ENCODE assay signal across 10 mouse cellular contexts in genomic region chr5:113375783-113376182, GRCm38 (mm10). TPM values are rescaled to one million over a fixed set of nuclear protein-coding genes. Genes with fewer than 3 reads are reported as not detected.
DNase-seq lines count a peak whose midpoint lies in the region; ATAC-seq and TF ChIP-seq lines count a peak whose summit lies in the region.
"Had no signal": no experiment of that assay in that cellular context is flagged by ENCODE, and none has a peak within 500 bp of the region (broad histone marks: within the 10 kb centered on the region; RNA-seq: fewer than 3 reads in every experiment).

No protein-coding gene starts in this region.

- intact Hi-C loops in left cerebral cortex, postnatal 14 days (cut with DNase I), result loop anchor here (5.0 kb wide), 1 partner anchor 202 kb away; no protein-coding TSS in a partner anchor

- H3K36me3 ChIP-seq in hindbrain, embryonic 11.5 days (ENCODE audit: control insufficient read depth, insufficient read depth, low read length), result no peaks in the 10 kb centered on the region
- H3K36me3 ChIP-seq in hindbrain, embryonic 16.5 days (ENCODE audit: control insufficient read depth, insufficient read depth, low read length), result no peaks in the 10 kb centered on the region
- H3K36me3 ChIP-seq in ES-Bruce4 (ENCODE audit: control insufficient read depth, insufficient read depth, low read length, poor library complexity, severe bottlenecking), result no peaks in the 10 kb centered on the region
- H3K36me3 ChIP-seq in neural tube, embryonic 15.5 days, result no peaks in the 10 kb centered on the region
- H3K36me3 ChIP-seq: lung, embryonic 15.5 days had no signal

- no peak overlapping the region for H3K9ac ChIP-seq in hindbrain, embryonic 11.5 days (ENCODE audit: low read depth, low read length)
- no peak overlapping the region for H3K9ac ChIP-seq in hindbrain, embryonic 16.5 days (ENCODE audit: low read depth, low read length)
- H3K9ac ChIP-seq in ES-Bruce4 (ENCODE audit: low read depth, poor library complexity, severe bottlenecking), result no peak overlapping the region
- no peak overlapping the region for H3K9ac ChIP-seq in neural tube, embryonic 15.5 days (replicated peaks)
- H3K9ac ChIP-seq: lung, embryonic 15.5 days had no signal

- 30% methylated on average over 3 of the region's 3 CpGs for WGBS in hindbrain, embryonic 11.5 days
- WGBS in hindbrain, embryonic 16.5 days, result 22% methylated on average over 3 of the region's 3 CpGs
- WGBS in neural tube, embryonic 15.5 days, result 35% methylated on average over 3 of the region's 3 CpGs

- peak; percentile 83 for DNase-seq in hindbrain, embryonic 11.5 days (ENCODE audit: low spot score)
- peak; percentile 11 to 32 for DNase-seq in adrenal gland, postnatal 4 days (ENCODE audit: low spot score in 2 of 2)
- peak; percentile 50 to 70 for DNase-seq in frontal cortex, postnatal 25 days (ENCODE audit: low spot score in 2 of 2)
- peak; percentile 72 to 79 for DNase-seq in left cerebral cortex, postnatal 14 days (ENCODE audit: low spot score in 2 of 2)

- peak; percentile 62 for TF ChIP-seq CTCF in ES-Bruce4 (IDR thresholded peaks at IDR 0.05; ENCODE audit: low read depth, low read length)

- no peaks in the 10 kb centered on the region for H3K9me3 ChIP-seq in hindbrain, embryonic 11.5 days (ENCODE audit: control insufficient read depth, low read length)
- no peaks in the 10 kb centered on the region for H3K9me3 ChIP-seq in hindbrain, embryonic 16.5 days (ENCODE audit: control insufficient read depth, low read length)
- no peaks in the 10 kb centered on the region for H3K9me3 ChIP-seq in ES-Bruce4 (replicated peaks; ENCODE audit: control insufficient read depth, insufficient read depth, low read length, poor library complexity, severe bottlenecking)
- H3K9me3 ChIP-seq in neural tube, embryonic 15.5 days (replicated peaks), result no peaks in the 10 kb centered on the region
- H3K9me3 ChIP-seq: lung, embryonic 15.5 days had no signal

- no peak for TF ChIP-seq EP300 in ES-Bruce4 (IDR thresholded peaks at IDR 0.05; ENCODE audit: insufficient read depth, low read depth, low read length)

- no peak for TF ChIP-seq POLR2A in ES-Bruce4 (IDR thresholded peaks at IDR 0.05; ENCODE audit: insufficient read depth, low read length)

- no peak overlapping the region for H3K27ac ChIP-seq in hindbrain, embryonic 11.5 days (ENCODE audit: low read depth, low read length)
- no peak overlapping the region for H3K27ac ChIP-seq in hindbrain, embryonic 16.5 days (ENCODE audit: low read depth, low read length)
- no peak overlapping the region for H3K27ac ChIP-seq in ES-Bruce4 (ENCODE audit: insufficient read depth, low read length)
- H3K27ac ChIP-seq in neural tube, embryonic 15.5 days (replicated peaks), result 0 out of 2 replicates have a peak overlapping the region, but pooled peaks have one; percentile 78
- H3K27ac ChIP-seq: lung, embryonic 15.5 days had no signal

- H3K4me3 ChIP-seq in hindbrain, embryonic 11.5 days (ENCODE audit: low read depth, low read length), result no peak overlapping the region
- H3K4me3 ChIP-seq in hindbrain, embryonic 16.5 days (ENCODE audit: low read length), result no peak overlapping the region
- H3K4me3 ChIP-seq in ES-Bruce4 (ENCODE audit: low read depth, low read length), result no peak overlapping the region
- H3K4me3 ChIP-seq in neural tube, embryonic 15.5 days (replicated peaks), result no peak overlapping the region
- H3K4me3 ChIP-seq: lung, embryonic 15.5 days had no signal

- H3K27me3 ChIP-seq in hindbrain, embryonic 11.5 days (ENCODE audit: control insufficient read depth, insufficient read depth, low read length), result no peaks in the 10 kb centered on the region
- no peaks in the 10 kb centered on the region for H3K27me3 ChIP-seq in hindbrain, embryonic 16.5 days (replicated peaks; ENCODE audit: control insufficient read depth, insufficient read depth, low read length)
- H3K27me3 ChIP-seq in ES-Bruce4 (ENCODE audit: control insufficient read depth, insufficient read depth, low read length, poor library complexity, severe bottlenecking), result no peaks in the 10 kb centered on the region
- H3K27me3 ChIP-seq in neural tube, embryonic 15.5 days (replicated peaks), result no peaks in the 10 kb centered on the region

- peaks cover 3% of the 10 kb centered on the region; the same call in 1 of the 2 replicates for H3K4me1 ChIP-seq in hindbrain, embryonic 11.5 days (replicated peaks; ENCODE audit: control insufficient read depth, insufficient read depth, low read length)
- H3K4me1 ChIP-seq in hindbrain, embryonic 16.5 days (ENCODE audit: control insufficient read depth, insufficient read depth, low read depth, low read length), result peaks cover 9% of the 10 kb centered on the region
- peaks cover 4% of the 10 kb centered on the region for H3K4me1 ChIP-seq in ES-Bruce4 (ENCODE audit: control insufficient read depth, insufficient read depth, low read length)
- peaks cover 33% of the 10 kb centered on the region for H3K4me1 ChIP-seq in neural tube, embryonic 15.5 days
- H3K4me1 ChIP-seq: lung, embryonic 15.5 days had no signal

- H3K4me2 ChIP-seq in hindbrain, embryonic 11.5 days (replicated peaks; ENCODE audit: low read depth, low read length), result no peak overlapping the region
- H3K4me2 ChIP-seq in hindbrain, embryonic 16.5 days (ENCODE audit: low read length), result no peak overlapping the region
- no peak overlapping the region for H3K4me2 ChIP-seq in neural tube, embryonic 15.5 days
- H3K4me2 ChIP-seq: lung, embryonic 15.5 days had no signal

- ATAC-seq in hindbrain, embryonic 11.5 days (ENCODE audit: low FRiP score), result no peak
- no peak for ATAC-seq in hindbrain, embryonic 16.5 days
- ATAC-seq in neural tube, embryonic 15.5 days (ENCODE audit: low FRiP score), result no peak
- no peak for ATAC-seq in inflammation-experienced regulatory T-cells, adult 6 months

RNA-seq across cellular contexts. Expression of gene Aym1, which starts 18.7 kb away (rescaled TPM):
- not detected in 2 replicates for polyA plus RNA-seq in hindbrain, embryonic 11.5 days (2014; fragmentation: Nextera tagmentation; extraction: Ambion mirVana)
- not detected in 2 replicates for polyA plus RNA-seq in hindbrain, embryonic 16.5 days (2015; fragmentation: Nextera tagmentation; extraction: Ambion mirVana)
- polyA plus RNA-seq in ES-Bruce4 (2011; ENCODE audit: insufficient read depth, insufficient read length, low read depth, missing spikeins), result not detected in 2 replicates
- not detected for total RNA-seq in adrenal gland, postnatal 4 days (2021)
- not detected for total RNA-seq in left cerebral cortex, postnatal 14 days (2021)
- not detected in 2 replicates for polyA plus RNA-seq in neural tube, embryonic 15.5 days (2015; fragmentation: Nextera tagmentation; extraction: Ambion mirVana)
- not detected for polyA plus RNA-seq in inflammation-experienced regulatory T-cells, adult 6 months (2017; shearing (Covaris generic))
- polyA plus RNA-seq: embryonic facial prominence, embryonic 14.5 days; lung, embryonic 15.5 days had no signal

Comparison
In these comparisons a context has a peak if more than half of its experiments do, and no peak if none do; other contexts are left out.
1. DNase-seq: peak in every context shown above with its lines; median percentile 83 in hindbrain, embryonic 11.5 days; 76 in left cerebral cortex, postnatal 14 days; 60 in frontal cortex, postnatal 25 days; 22 in adrenal gland, postnatal 4 days.